Mouse (Mus musculus) stomach, embryonic 15.5 days (tissue): Measurements from ENCODE around the gene Uox. TPM values are rescaled to one million over a fixed set of nuclear protein-coding genes. Genes with fewer than 3 reads are reported as not detected.

Source experiments
- ATAC-seq: fragments of 200-750 bp; cut with Nextera tagmentation; 2 replicates; pipeline ENCODE4 v1.8.0; 2017; ENCODE audit warnings: low read depth, moderate number of reproducible peaks, moderate TSS enrichment; ENCODE audit not compliant: insufficient read depth, low FRiP score
- H3K27ac ChIP-seq: fragments of 300-500 bp; sonication (generic); 2 replicates; pipeline ENCODE4 v1.5.1; 2015; ENCODE audit warnings: mild to moderate bottlenecking, inconsistent platforms
- H3K27me3 ChIP-seq: fragments of 300-500 bp; sonication (generic); replicated peaks from 2 replicates; pipeline ENCODE4 v1.6.1; 2015; ENCODE audit warnings: inconsistent platforms
- H3K36me3 ChIP-seq: fragments of 300-500 bp; sonication (generic); 2 replicates; pipeline ENCODE4 v1.6.1; 2015; ENCODE audit warnings: inconsistent platforms
- H3K4me1 ChIP-seq: fragments of 300-500 bp; sonication (generic); 2 replicates; pipeline ENCODE4 v1.6.1; 2015; ENCODE audit warnings: inconsistent platforms
- H3K4me2 ChIP-seq: fragments of 300-500 bp; sonication (generic); 2 replicates; pipeline ENCODE4 v1.6.1; 2015; ENCODE audit warnings: mild to moderate bottlenecking, inconsistent platforms
- H3K4me3 ChIP-seq: fragments of 300-500 bp; sonication (generic); replicated peaks from 2 replicates; pipeline ENCODE4 v1.5.1; 2015; ENCODE audit warnings: inconsistent platforms
- H3K9ac ChIP-seq: fragments of 300-500 bp; sonication (generic); 2 replicates; pipeline ENCODE4 v1.6.1; 2015; ENCODE audit warnings: inconsistent platforms
- H3K9me3 ChIP-seq: fragments of 300-500 bp; sonication (generic); 2 replicates; pipeline ENCODE4 v1.6.1; 2016; ENCODE audit warnings: inconsistent platforms
- WGBS: fragments of 180-500 bp; shearing (Covaris S2); methylation state at CpG from one replicate; pipeline ENCODE4 v1.1.7; 2015; 5-methylcytosine and 5-hydroxymethylcytosine counted together
- polyA plus RNA-seq: library from polyadenylated mRNA; unstranded; fragments of >200 nt; fragmentation: Nextera tagmentation; extraction: Ambion mirVana; gene quantifications from 2 replicates; pipeline ENCODE4 v1.2.1, GENCODE M21; 2015

The Uox gene
- polyA plus RNA-seq, 1 experiment from 2014 or later: 1.5 TPM

DNA sequence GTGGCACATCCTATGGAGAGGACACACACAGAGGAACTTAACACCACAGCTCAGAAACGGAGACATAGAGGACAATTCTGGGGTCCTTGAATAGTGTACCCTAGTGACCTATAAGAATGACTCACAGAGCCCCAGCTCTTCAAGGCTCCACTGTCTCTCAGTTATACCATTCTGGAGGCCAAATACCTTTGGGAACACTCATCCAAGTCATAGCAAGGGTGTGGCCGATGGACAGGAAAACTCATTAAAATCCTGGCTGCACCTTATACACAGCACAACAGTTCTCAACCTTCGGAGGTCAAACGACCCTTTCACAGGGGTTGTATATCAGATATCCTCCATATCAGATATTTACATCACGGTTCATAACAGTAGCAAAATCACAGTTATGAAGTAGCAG is 62.3 kb downstream of the Uox start:
- Histone ChIP-seq H3K27me3 (no peaks in the 10 kb centered on the region), H3K4me3 (no peak overlapping the region), H3K4me2 (no peak overlapping the region), H3K4me1 (no peaks in the 10 kb centered on the region), H3K36me3 (no peaks in the 10 kb centered on the region), H3K27ac (no peak overlapping the region), H3K9me3 (no peaks in the 10 kb centered on the region), H3K9ac (no peak overlapping the region)
- WGBS: 84% methylated on average over 5 of the region's 5 CpGs
- ATAC-seq: no peak

GRCm38 (mm10) chr3:146641818-146642427 is 71.7 kb downstream of the Uox start:
- Histone ChIP-seq H3K9me3 (no peaks in the 10 kb centered on the region), H3K27ac (no peak overlapping the region), H3K4me2 (no peak overlapping the region), H3K4me1 (no peaks in the 10 kb centered on the region), H3K4me3 (no peak overlapping the region), H3K9ac (no peak overlapping the region), H3K36me3 (no peaks in the 10 kb centered on the region), H3K27me3 (no peaks in the 10 kb centered on the region)
- 43% methylated on average over 4 of the region's 4 CpGs for WGBS
- ATAC-seq: no peak

DNA sequence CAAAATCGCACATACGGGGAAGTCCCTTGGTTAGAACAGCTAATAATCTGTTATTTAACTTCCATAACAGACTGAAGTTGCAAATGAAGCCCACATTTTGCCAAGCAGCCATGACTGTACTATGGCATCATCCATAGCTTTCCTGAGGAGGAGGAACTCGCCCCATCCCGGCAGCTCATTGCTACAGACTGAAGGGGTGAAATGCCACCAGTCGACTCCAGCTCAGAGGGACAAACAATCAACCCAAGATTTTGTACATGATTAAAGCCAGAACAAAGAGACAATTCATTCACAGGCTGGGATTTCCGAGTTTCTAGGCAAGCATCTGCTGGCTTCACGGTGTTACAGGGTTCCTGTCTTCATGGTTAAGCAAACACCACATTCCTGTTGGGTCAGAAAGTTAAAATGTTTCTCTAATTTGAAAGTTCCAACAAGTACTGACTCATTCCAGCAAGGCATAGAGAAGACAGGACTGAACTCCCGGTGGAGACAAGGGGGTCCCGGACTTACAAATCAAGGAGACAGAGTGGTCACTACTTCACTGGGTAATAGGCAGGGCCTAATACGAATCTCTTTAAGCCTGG is 79.2 kb downstream of the Uox start:
- Histone ChIP-seq H3K4me2 (no peak overlapping the region), H3K4me3 (no peak overlapping the region), H3K4me1 (no peaks in the 10 kb centered on the region), H3K9ac (no peak overlapping the region), H3K27ac (no peak overlapping the region), H3K9me3 (no peaks in the 10 kb centered on the region), H3K36me3 (no peaks in the 10 kb centered on the region), H3K27me3 (no peaks in the 10 kb centered on the region)
- no peak for ATAC-seq
- 71% methylated on average over 10 of the region's 10 CpGs for WGBS

DNA sequence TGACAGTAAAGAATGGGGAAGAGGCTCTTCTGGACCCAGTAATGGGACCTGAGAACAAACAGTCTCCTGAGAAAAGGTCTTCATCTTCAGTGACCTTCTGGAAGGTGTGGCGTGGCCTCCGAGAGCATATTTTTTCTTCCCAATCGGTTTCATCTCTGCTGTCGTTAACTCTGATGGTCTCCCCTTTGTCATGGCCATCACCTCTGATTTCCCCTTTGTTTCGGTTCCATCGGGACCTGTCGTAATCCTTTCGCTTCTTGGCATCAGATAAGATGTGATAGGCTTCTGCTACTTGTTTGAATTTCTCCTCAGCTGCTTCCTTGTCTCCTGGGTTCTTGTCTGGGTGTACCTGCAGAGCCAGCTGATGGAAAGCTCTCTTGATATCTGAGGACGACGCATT is 80.5 kb downstream of the Uox start:
- ATAC-seq: no peak
- WGBS: 87% methylated on average over 10 of the region's 10 CpGs
- Histone ChIP-seq H3K27me3 (no peaks in the 10 kb centered on the region), H3K9me3 (no peaks in the 10 kb centered on the region), H3K4me2 (no peak overlapping the region), H3K4me3 (no peak overlapping the region), H3K27ac (no peak overlapping the region), H3K9ac (no peak overlapping the region), H3K36me3 (no peaks in the 10 kb centered on the region), H3K4me1 (no peaks in the 10 kb centered on the region)

- Histone ChIP-seq H3K27ac (no peak within 1 kb of the TSS), H3K4me3 (no peak within 1 kb of the TSS), H3K4me1 (no peaks in the 10 kb centered on the region), H3K4me2 (no peak within 1 kb of the TSS), H3K36me3 (no peaks in the 10 kb centered on the region), H3K27me3 (no peaks in the 10 kb centered on the region), H3K9ac (no peak within 1 kb of the TSS), H3K9me3 (no peaks in the 10 kb centered on the region)
- 90% methylated on average over 3 of the region's 3 CpGs for WGBS
- ATAC-seq: no peak
Observed at GRCm38 (mm10) chr3:146651217-146651616, 81.0 kb downstream of the Uox start, which contains the start of gene 4930503B20Rik. 4930503B20Rik (minus strand) TSS chr3:146651317.

GRCm38 (mm10) chr3:146652431-146652830 is 82.2 kb downstream of the Uox start:
- H3K4me2 ChIP-seq: no peak overlapping the region
- no peak overlapping the region for H3K9ac ChIP-seq
- no peaks in the 10 kb centered on the region for H3K27me3 ChIP-seq
- no peaks in the 10 kb centered on the region for H3K9me3 ChIP-seq
- no peaks in the 10 kb centered on the region for H3K36me3 ChIP-seq
- ATAC-seq: no peak
- H3K4me3 ChIP-seq: no peak overlapping the region
- no peak overlapping the region for H3K27ac ChIP-seq
- WGBS: 86% methylated on average over 5 of the region's 5 CpGs
- H3K4me1 ChIP-seq: no peaks in the 10 kb centered on the region

GRCm38 (mm10) chr3:146653692-146654091 is 83.5 kb downstream of the Uox start:
- Histone ChIP-seq H3K4me2 (no peak overlapping the region), H3K27me3 (no peaks in the 10 kb centered on the region), H3K36me3 (no peaks in the 10 kb centered on the region), H3K4me1 (no peaks in the 10 kb centered on the region), H3K9ac (no peak overlapping the region), H3K4me3 (no peak overlapping the region), H3K27ac (no peak overlapping the region), H3K9me3 (no peaks in the 10 kb centered on the region)
- peak; percentile 83 for ATAC-seq
- WGBS: 44% methylated on average over 6 of the region's 6 CpGs

DNA sequence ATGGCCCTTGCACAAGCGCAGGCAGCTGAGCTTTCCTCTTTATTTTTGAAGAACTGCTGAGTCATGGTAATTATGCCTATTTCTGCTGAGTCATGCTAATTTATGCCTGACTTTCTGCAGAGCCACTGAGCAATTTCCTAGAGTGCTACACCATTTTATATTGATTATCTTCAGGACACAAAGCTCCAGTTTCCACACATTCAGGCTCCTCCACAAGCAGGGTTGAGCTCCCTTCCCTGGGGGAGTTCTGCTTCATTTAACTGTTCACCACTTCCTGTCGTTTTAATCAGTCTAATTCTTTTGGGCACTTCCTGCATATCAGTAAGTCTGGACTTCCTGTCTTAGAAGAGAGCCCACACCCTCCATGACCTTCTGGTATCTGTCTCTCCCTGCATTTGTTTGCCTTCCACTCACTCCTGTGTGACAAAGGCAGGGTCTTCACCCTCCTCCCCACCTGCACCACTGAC is 84.9 kb downstream of the Uox start:
- Histone ChIP-seq H3K4me2 (no peak overlapping the region), H3K9ac (no peak overlapping the region), H3K4me3 (no peak overlapping the region), H3K36me3 (no peaks in the 10 kb centered on the region), H3K4me1 (no peaks in the 10 kb centered on the region), H3K27ac (no peak overlapping the region), H3K9me3 (no peaks in the 10 kb centered on the region), H3K27me3 (no peaks in the 10 kb centered on the region)
- WGBS: 52% methylated on average over 2 of the region's 2 CpGs
- peak; percentile 51; the same call in 1 of the 2 replicates for ATAC-seq

DNA sequence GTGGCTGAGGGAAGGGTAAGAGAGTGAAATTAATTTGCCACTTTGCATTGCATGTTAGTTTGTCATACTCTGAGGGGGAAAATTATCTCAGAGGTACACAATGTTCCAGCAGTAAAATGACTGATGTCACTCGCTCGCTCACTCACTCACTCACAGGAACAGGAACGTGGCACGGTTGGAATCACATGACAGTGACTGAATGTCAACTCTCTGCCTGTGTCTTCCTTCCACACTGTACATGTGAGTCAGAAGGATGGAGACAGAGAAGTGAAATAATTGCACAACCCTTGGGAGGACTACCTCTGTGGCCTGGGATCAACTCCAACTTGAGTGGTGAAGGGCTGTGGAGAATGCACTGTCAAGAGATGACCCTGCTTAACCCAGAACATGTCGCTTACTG is 87.2 kb downstream of the Uox start:
- no peaks in the 10 kb centered on the region for H3K9me3 ChIP-seq
- 86% methylated on average over 5 of the region's 5 CpGs for WGBS

GRCm38 (mm10) chr3:146658061-146658639 is 87.9 kb downstream of the Uox start:
- Histone ChIP-seq H3K4me1 (no peaks in the 10 kb centered on the region), H3K27me3 (no peaks in the 10 kb centered on the region), H3K9me3 (no peaks in the 10 kb centered on the region), H3K27ac (no peak overlapping the region), H3K4me2 (no peak overlapping the region), H3K4me3 (no peak overlapping the region), H3K9ac (no peak overlapping the region), H3K36me3 (no peaks in the 10 kb centered on the region)
- no peak for ATAC-seq
- 90% methylated on average over 1 of the region's 1 CpGs for WGBS

More for the DNA sequence above, 87.2 kb downstream of the Uox start:
- no peaks in the 10 kb centered on the region for H3K4me1 ChIP-seq
- no peak overlapping the region for H3K9ac ChIP-seq
- H3K27ac ChIP-seq: no peak overlapping the region
- H3K4me2 ChIP-seq: no peak overlapping the region
- H3K36me3 ChIP-seq: no peaks in the 10 kb centered on the region
- no peak overlapping the region for H3K4me3 ChIP-seq
- no peak for ATAC-seq
- no peaks in the 10 kb centered on the region for H3K27me3 ChIP-seq

DNA sequence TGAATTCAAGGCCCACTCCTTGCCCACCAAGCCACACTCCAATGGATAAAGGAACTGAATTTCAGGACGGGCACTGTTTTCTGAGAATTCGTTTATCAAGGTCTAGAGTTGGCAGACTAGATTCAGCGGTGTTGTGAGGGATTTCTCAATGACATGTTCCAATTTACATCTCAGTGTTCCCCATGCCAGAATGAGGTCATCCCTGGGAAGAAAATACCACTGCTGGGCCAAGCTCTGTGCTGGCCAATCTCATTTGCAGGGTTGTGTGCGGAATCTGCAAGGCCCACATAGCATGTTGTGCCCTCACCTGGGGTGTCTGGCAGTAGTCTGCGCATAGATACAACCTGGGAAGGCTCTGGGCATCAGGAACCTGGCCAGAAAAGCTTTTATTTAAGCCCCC is 89.1 kb downstream of the Uox start:
- Histone ChIP-seq H3K9ac (no peak overlapping the region), H3K4me2 (no peak overlapping the region), H3K27me3 (no peaks in the 10 kb centered on the region), H3K4me1 (no peaks in the 10 kb centered on the region), H3K4me3 (no peak overlapping the region), H3K27ac (no peak overlapping the region), H3K36me3 (no peaks in the 10 kb centered on the region), H3K9me3 (no peaks in the 10 kb centered on the region)
- no peak for ATAC-seq
- WGBS: 89% methylated on average over 5 of the region's 5 CpGs

DNA sequence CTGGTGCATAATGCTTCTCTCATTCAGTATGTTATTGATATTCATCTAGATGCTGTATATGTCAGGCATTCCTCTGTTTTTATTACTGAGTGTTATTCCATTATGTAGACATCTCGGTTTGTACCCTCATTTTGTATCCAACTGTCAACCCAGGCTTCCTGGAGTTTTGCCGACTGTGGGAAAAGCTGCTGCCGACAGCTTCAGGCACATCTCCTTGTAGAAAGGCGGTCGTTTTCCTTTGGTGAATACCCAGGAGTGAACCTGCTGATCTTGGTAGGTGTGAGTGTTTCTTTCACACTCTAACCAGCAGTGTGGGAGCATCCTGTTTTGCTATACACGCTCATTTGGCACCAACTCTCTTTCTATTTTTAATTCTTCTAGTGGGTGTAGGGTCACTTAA is 90.8 kb downstream of the Uox start:
- H3K4me1 ChIP-seq: no peaks in the 10 kb centered on the region
- no peak for ATAC-seq
- 63% methylated on average over 6 of the region's 6 CpGs for WGBS
- H3K9me3 ChIP-seq: no peaks in the 10 kb centered on the region
- H3K36me3 ChIP-seq: no peaks in the 10 kb centered on the region
- H3K4me3 ChIP-seq: no peak overlapping the region
- H3K27me3 ChIP-seq: no peaks in the 10 kb centered on the region
- no peak overlapping the region for H3K27ac ChIP-seq
- no peak overlapping the region for H3K4me2 ChIP-seq
- no peak overlapping the region for H3K9ac ChIP-seq
